Mouse (Mus musculus): ENCODE results near the gene Sf3a2.

Sf3a2 gene

GRCm38 (mm10) chr10:80802996-80803395 lies 5.0 kb downstream of the Sf3a2 start:
- intact Hi-C loops (cut with DNase I) = no loop called here

DNA sequence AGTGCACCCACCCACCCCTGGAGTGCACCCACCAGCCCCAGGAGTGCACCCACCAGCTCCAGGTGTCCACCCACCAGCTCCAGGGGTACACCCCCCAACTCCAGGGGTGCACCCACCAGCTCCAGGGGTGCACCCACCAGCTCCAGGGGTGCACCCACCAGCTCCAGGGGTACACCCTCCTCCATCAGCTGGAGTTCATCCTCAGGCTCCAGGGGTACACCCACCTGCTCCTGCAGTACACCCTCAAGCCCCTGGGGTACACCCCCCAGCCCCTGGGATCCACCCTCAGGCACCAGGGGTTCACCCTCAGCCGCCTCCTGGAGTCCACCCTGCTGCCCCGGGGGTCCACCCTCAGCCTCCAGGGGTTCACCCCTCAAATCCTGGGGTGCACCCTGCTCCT lies 6.3 kb downstream of the Sf3a2 start:
- intact Hi-C loops (cut with DNase I) = no loop called here

GRCm38 (mm10) chr10:80804916-80805315 lies 6.9 kb downstream of the Sf3a2 start, which contains the start of gene Amh:
TSS of gene Amh (plus strand) at chr10:80805243.
- intact Hi-C loops (cut with DNase I) = loop anchor here (5.0 kb wide), 1 partner anchor 58 kb away; no protein-coding TSS in a partner anchor

DNA sequence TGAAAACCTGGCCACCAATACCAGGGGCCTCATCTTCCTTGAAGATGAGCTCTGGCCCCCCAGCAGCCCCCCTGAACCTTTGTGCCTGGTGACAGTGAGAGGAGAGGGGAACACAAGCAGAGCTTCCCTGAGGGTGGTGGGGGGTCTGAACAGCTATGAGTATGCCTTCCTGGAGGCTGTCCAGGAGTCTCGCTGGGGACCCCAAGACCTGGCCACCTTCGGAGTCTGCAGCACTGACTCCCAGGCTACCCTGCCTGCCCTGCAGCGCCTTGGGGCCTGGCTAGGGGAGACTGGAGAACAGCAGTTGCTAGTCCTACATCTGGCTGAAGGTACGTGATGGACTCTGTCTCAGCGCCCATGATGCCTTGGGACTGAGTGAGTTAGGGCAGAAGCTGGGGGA lies 7.3 kb downstream of the Sf3a2 start:
- intact Hi-C loops (cut with DNase I) = loop anchor here (5.0 kb wide), 1 partner anchor 58 kb away; no protein-coding TSS in a partner anchor

DNA sequence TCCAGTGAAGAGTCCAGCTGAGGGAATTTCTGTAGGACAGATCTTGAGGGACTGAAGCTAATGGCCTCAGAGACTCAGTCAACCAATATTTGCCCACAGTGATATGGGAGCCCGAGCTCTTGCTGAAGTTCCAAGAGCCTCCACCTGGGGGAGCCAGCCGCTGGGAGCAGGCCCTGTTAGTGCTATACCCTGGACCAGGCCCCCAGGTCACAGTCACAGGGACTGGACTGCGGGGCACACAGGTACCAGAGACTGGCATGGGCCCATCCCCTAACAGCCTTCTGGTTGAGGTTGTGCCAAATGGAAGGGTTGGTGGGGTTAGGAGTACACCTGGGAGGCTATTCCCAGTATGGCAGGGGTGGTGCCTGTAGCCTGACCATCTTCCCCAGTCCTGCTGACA lies 7.9 kb downstream of the Sf3a2 start:
- intact Hi-C loops (cut with DNase I) = loop anchor here (5.0 kb wide), 1 partner anchor 59 kb away; no protein-coding TSS in a partner anchor

DNA sequence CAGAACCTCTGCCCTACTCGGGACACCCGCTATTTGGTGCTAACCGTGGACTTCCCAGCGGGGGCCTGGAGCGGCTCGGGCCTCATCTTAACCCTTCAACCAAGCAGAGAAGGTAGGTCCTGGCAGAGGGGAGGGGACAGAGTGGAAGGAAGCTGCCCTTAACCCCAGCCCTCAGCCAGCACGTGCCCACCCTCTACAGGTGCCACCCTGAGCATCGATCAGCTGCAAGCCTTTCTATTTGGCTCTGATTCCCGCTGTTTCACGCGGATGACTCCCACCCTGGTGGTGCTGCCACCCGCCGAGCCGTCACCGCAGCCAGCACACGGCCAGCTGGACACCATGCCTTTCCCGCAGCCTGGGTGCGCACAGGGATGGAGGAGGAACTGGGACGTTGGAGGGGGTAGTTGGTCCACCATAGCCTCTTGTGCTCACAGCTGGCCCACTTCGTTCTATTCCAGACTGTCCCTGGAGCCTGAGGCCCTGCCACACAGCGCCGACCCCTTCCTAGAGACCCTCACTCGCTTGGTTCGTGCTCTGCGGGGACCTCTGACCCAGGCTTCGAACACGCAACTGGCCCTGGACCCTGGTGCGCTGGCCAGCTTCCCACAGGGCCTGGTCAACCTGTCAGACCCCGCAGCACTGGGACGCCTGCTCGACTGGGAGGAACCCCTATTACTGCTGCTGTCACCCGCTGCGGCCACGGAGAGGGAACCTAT lies 8.5 kb downstream of the Sf3a2 start:
- intact Hi-C loops (cut with DNase I) = loop anchor here (5.0 kb wide), 1 partner anchor 59 kb away; no protein-coding TSS in a partner anchor

DNA sequence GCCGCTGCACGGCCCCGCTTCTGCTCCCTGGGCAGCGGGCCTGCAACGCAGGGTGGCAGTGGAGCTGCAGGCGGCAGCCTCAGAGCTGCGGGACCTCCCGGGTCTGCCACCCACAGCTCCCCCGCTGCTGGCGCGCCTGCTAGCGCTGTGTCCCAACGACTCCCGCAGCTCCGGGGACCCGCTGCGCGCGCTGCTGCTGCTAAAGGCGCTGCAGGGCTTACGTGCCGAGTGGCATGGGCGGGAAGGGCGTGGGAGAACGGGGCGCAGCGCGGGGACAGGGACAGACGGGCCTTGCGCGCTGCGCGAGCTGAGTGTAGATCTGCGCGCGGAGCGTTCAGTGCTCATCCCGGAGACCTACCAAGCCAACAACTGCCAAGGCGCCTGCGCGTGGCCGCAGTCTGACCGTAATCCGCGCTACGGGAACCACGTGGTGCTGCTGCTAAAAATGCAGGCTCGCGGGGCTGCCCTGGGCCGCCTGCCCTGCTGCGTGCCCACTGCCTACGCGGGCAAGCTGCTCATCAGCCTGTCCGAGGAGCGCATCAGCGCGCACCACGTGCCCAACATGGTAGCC lies 9.1 kb downstream of the Sf3a2 start:
- intact Hi-C loops (cut with DNase I) = loop anchor here (5.0 kb wide), 1 partner anchor 60 kb away; no protein-coding TSS in a partner anchor

DNA sequence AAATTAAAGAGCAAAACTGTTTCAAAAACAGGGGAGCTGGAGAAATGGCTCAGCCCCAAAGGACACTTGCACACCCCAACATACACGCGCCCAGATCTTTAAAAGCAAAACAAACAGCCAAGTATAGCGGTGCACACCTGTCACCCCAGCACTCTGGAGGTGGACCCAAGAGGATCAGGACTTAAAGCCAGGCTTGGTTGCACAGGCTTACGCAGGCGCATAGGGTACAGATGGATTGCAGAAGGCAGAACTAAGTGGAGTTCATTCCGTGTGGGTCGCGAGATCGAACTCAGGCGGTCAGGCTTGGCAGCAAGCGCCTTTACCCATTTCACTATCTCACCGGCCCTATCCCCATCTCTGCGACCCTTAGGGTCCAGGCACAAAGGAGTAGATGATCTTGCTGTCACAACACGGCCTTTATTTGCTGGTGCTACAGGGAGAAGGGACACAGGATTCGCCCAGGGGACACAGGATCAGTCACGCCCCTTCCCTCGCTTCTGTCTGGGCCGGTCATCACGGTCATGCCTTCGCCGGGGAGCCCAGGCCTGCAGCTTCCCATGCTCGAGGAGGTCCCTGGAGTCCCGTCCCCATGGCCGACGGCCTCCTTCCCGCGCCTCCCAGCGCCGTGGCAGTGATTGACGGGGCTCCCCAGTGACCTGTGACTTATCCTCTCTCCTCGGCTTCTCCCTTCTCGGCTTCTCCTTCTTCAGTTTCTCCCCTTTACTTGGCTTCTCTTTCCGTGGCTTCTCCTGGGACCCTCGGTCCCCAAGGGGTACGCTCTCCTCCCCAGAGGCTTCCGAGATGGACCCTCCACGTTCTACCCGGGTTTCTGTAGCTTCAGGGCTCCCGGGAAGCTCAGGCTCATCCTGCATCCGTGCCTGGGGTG lies 10.3 kb downstream of the Sf3a2 start:
- intact Hi-C loops (cut with DNase I) = loop anchor here (5.0 kb wide), 1 partner anchor 61 kb away; no protein-coding TSS in a partner anchor

DNA sequence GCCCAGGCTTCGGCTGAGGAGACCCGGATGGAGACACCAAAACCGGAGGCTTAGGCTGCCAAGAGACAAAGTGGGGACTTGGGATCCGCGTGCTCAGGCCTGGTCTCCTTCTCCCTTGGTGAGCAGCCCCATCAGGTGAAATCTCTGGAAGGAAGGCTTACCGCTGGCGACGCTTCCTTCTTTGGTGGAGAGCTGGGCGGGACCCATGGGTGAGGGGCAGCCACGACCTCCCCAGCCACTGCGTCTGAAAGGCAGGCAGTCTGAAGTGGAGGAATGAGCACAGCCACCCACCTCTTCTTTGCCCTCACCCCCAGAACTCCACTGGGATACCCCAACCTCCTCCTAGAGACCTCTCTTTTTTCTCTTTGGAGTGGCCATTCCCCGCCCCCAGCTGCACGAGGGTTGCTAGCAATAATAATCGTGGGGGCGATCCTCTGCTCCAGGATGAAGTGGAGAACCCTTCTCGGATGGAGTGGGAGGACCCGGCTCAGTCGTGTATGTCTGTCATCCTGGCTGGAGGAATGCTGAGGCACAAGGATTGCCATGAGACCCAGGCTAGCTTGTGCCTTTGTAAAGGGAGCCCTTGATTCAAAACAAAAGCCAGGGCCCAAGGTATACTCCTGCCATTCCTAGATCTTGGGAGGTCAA lies 11.1 kb downstream of the Sf3a2 start:
- intact Hi-C loops (cut with DNase I) = loop anchor here (5.0 kb wide), 1 partner anchor 62 kb away; no protein-coding TSS in a partner anchor

DNA sequence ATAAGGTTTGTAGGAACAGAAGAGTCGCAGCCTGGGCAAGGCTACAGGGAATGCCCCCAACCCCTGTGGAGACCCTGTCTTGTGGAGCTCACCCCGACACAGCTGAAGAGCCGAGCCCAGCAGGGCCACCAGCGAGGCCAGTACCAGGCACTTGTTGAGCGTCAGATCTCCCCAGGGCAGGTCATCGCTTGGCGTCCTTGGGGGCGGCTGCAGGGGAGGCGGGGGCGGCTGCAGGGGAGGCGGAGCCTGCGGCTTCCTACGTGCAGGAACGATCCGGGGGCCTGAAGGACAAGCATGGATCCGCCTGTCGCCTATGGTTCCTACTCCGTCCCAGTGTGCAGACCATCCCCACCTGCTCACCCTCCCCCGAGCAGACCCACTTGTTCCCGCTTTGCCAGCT lies 12.1 kb downstream of the Sf3a2 start:
- intact Hi-C loops (cut with DNase I) = loop anchor here (10.0 kb wide), 1 partner anchor 185 kb away; no protein-coding TSS in a partner anchor

DNA sequence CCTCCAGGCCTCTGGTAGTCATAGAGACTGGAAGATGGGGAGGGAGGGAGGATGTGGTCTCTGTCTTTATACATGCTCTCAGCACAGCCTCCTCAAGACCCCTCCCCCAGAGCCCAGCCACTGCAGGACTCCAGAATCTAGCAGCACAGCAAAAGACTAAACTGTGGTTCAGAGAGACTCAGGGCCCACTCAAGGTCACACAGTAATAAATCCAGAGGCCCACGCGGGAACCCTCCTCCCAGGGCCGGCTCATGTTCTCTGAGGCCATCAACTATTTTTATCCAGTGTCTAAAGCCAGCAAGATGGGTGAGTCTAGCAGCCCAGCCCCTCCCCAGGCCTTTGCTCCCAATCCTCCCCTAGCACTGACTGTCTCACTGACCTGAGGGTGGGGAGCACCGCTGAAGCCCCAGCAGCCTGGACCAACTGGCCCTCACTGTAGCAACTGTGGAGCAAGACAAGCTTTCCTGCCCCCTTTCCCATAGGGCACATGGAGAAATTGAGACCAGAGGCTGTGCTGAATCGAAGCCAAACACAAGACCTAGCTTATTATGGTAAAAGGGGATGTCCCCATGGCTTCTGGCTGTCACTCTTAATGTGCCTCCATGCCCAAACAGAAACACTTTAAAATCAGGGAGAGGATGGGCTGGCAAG lies 14.5 kb downstream of the Sf3a2 start:
- intact Hi-C loops (cut with DNase I) = loop anchor here (10.0 kb wide), 1 partner anchor 182 kb away; no protein-coding TSS in a partner anchor

- intact Hi-C loops (cut with DNase I) = loop anchor here (10.0 kb wide), 1 partner anchor 181 kb away; no protein-coding TSS in a partner anchor
Observed at GRCm38 (mm10) chr10:80813366-80813765, 15.4 kb downstream of the Sf3a2 start, which contains the start of gene Jsrp1. TSS of gene Jsrp1 (minus strand) at chr10:80813498.

DNA sequence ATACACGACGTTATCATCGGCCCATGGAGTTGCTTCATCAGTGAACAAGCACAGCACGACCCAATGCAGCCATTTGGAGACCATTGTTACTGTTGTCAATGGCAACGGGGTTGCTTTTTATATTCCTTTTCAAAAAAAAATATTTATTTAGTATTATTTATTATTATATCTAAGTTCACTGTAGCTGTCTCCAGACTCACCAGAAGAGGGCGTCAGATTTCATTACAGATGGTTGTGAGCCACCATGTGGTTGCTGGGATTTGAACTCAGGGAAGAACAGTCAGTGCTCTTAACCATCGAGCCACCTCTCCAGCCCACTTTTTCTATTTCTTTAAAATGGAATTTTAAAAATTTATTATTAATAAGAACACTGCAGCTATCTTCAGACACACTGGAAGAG lies 16.8 kb downstream of the Sf3a2 start:
- intact Hi-C loops (cut with DNase I) = loop anchor here (10.0 kb wide), 1 partner anchor 180 kb away; no protein-coding TSS in a partner anchor

- intact Hi-C loops (cut with DNase I) = loop anchor here (10.0 kb wide), 1 partner anchor 178 kb away; no protein-coding TSS in a partner anchor
Observed at GRCm38 (mm10) chr10:80816303-80816702, 18.3 kb downstream of the Sf3a2 start.

- intact Hi-C loops (cut with DNase I) = loop anchor here (10.0 kb wide), 1 partner anchor 178 kb away; no protein-coding TSS in a partner anchor
Observed at GRCm38 (mm10) chr10:80817164-80817563, 19.2 kb downstream of the Sf3a2 start.

DNA sequence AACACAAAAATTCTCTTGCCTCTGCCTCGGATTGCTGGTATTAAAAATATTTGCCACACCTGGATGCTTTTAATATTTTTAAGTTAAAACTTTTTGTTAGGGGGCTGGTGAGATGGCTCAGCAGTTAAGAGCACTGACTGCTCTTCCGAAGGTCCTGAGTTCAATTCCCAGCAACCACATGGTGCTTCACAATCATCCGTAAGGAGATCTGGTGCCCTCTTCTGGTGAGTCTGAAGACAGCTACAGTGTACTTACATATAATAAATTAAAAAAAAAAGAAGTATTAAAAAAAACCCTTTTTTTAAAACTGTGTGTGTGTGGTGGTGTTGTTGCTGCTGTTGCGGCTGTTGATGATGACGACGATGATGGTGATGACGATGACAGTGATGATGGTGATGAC lies 20.0 kb downstream of the Sf3a2 start:
- intact Hi-C loops (cut with DNase I) = loop anchor here (10.0 kb wide), 1 partner anchor 177 kb away; no protein-coding TSS in a partner anchor

DNA sequence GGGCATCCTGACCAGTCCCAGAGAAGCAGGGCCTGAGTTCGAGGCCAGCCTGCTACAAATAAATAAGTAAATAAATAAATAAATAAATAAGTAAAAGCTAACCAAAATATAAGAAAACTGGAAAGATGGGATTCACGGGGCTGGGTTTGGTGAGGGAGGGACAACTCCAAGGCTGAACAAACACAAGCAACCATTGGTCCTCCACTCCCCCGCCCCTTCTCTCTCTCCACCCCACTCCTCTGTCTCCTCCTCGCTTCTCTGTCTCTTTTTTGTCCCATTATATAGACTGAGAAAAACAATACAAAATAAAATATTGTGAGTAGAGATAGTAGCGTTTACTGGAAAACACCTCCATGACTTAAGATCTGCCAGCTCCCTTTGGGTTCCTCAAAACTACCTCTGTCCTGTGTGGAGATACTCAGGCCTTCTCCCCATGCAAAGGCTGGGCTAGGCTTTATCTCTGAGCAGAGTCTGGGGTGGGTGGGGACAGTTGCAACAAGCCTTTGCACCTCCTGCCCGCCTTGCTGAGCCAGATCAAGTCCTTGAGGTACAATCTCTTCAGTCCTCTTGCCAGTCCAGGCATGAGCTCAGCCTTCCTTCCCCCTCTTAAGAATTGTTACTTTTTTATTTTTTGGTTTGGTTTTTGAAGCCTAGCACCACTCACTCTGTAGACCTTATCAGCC lies 20.7 kb downstream of the Sf3a2 start:
- intact Hi-C loops (cut with DNase I) = loop anchor here (10.0 kb wide), 1 partner anchor 176 kb away; no protein-coding TSS in a partner anchor

DNA sequence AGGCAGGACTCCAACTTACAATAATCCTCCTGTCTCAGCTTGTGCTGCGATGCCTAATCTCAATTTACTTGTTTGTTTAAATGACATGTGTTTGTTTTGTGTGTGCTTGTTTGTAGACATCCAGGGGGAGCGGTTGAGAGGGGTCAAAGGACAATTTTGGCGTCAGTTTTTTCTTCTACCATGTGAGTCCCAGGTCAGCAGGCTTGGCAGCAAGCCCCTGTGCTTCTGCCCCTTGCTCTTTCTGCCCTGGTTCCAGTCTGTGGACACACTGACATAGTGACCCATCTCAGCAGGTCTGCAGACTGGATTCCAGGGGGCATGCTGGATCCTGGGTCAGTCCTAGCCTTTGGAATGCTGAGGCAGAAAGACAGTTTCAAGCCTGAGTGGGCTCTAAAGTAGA lies 21.4 kb downstream of the Sf3a2 start:
- intact Hi-C loops (cut with DNase I) = loop anchor here (10.0 kb wide), 1 partner anchor 175 kb away; no protein-coding TSS in a partner anchor

DNA sequence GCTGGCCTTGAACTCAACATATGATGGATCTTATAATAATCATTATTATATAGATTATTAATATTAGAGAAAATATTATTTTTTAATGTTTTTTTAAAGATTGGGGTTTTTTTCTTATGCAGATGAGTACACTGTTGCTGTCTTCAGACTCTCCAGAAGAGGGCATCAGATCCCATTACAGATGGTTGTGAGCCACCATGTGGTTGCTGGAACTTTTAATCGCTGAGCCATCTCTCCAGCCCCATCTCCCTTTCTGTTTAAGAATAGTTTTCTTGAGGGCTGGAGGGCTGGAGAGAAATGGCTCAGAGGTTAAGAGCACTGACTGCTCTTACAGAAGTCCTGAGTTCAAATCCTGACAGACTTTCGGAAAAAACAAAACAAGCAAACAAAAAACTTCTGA lies 24.0 kb downstream of the Sf3a2 start:
- intact Hi-C loops (cut with DNase I) = loop anchor here (2.0 kb wide), 1 partner anchor 59 kb away; no protein-coding TSS in a partner anchor
